Mouse (Mus musculus): ENCODE measurements at regions not wholly inside any gene's neighbourhood (a gene's known extent, or its start where the extent isn't known, plus 50 kb on each side); places are given as distances from the start of the nearest gene placed in this dataset.

GRCm38 (mm10) chr17:9990744-9991143 is 321.2 kb upstream of the Pabpc6 start:
- DNase-seq, result no peak

GRCm38 (mm10) chr17:9981273-9981672 is 311.8 kb upstream of the Pabpc6 start:
- no peak for DNase-seq

- DNase-seq, result no peak
Observed at GRCm38 (mm10) chr17:9976866-9977421, 307.4 kb upstream of the Pabpc6 start.

- DNase-seq, result no peak
Observed at GRCm38 (mm10) chr17:9975995-9976394, 306.5 kb upstream of the Pabpc6 start.

GRCm38 (mm10) chr17:9975153-9975552 is 305.6 kb upstream of the Pabpc6 start:
- DNase-seq, result no peak

- DNase-seq, result peak in 1 of 2 experiments; percentile 33
Observed at GRCm38 (mm10) chr17:9967988-9968387, 298.5 kb upstream of the Pabpc6 start.

- DNase-seq, result no peak
Observed at GRCm38 (mm10) chr17:9962893-9963436, 293.4 kb upstream of the Pabpc6 start.

- DNase-seq, result peak in 1 of 2 experiments; percentile 21
Observed at GRCm38 (mm10) chr17:9948985-9949667, 279.6 kb upstream of the Pabpc6 start.

GRCm38 (mm10) chr17:9947609-9948008 is 278.1 kb upstream of the Pabpc6 start:
- DNase-seq, result no peak

GRCm38 (mm10) chr17:9944513-9944912 is 275.0 kb upstream of the Pabpc6 start:
- DNase-seq, result no peak

GRCm38 (mm10) chr17:9942171-9942570 is 272.7 kb upstream of the Pabpc6 start:
- peak in 1 of 2 experiments; percentile 47 for DNase-seq

- no peak for DNase-seq
Observed at GRCm38 (mm10) chr17:9939576-9939975, 270.1 kb upstream of the Pabpc6 start.

- no peak for DNase-seq
Observed at GRCm38 (mm10) chr17:9938426-9938825, 268.9 kb upstream of the Pabpc6 start.

GRCm38 (mm10) chr17:9937211-9937610 is 267.7 kb upstream of the Pabpc6 start:
- no peak for DNase-seq

- DNase-seq, result no peak
Observed at GRCm38 (mm10) chr17:9932186-9932585, 262.7 kb upstream of the Pabpc6 start.

GRCm38 (mm10) chr17:9931526-9931925 is 262.0 kb upstream of the Pabpc6 start:
- no peak for DNase-seq

GRCm38 (mm10) chr17:9929448-9930088 is 260.1 kb upstream of the Pabpc6 start:
- DNase-seq, result no peak

- DNase-seq, result peak in 1 of 2 experiments; percentile 29
Observed at GRCm38 (mm10) chr17:9927724-9928123, 258.2 kb upstream of the Pabpc6 start.

GRCm38 (mm10) chr17:9926308-9926707 is 256.8 kb upstream of the Pabpc6 start:
- no peak for DNase-seq

- DNase-seq, result peak; percentile 30 to 64
Observed at GRCm38 (mm10) chr17:9921326-9921725, 251.8 kb upstream of the Pabpc6 start.

GRCm38 (mm10) chr17:9917031-9917430 is 247.5 kb upstream of the Pabpc6 start:
- DNase-seq, result no peak

- DNase-seq, result no peak
Observed at GRCm38 (mm10) chr17:9910856-9911255, 241.3 kb upstream of the Pabpc6 start.

- no peak for DNase-seq
Observed at GRCm38 (mm10) chr17:9907077-9907476, 237.6 kb upstream of the Pabpc6 start.
